Mouse (Mus musculus) heart, embryonic 15.5 days (tissue): Measurements from ENCODE around the gene Myl10. TPM values are rescaled to one million over a fixed set of nuclear protein-coding genes. Genes with fewer than 3 reads are reported as not detected.
A peak's percentile ranks its signal among the peaks of the same experiment; 100 is the strongest.
"Not testable (repeated sequence)": the region's sequence is repeated elsewhere in the genome, so short reads cannot be mapped to it uniquely, and the experiment has no call there.

ENCODE experiments used
- ATAC-seq: fragments of 200-750 bp; cut with Nextera tagmentation; replicated peaks from 2 replicates; pipeline ENCODE4 v1.8.0; 2017; ENCODE audit warnings: low read depth, moderate TSS enrichment; ENCODE audit not compliant: insufficient number of reproducible peaks, insufficient read depth, low FRiP score
- H3K27ac ChIP-seq: fragments of 300-500 bp; sonication (generic); 2 replicates; pipeline ENCODE4 v1.5.1; 2015; ENCODE audit warnings: mild to moderate bottlenecking, inconsistent platforms
- H3K27me3 ChIP-seq: fragments of 300-500 bp; sonication (generic); 2 replicates; pipeline ENCODE4 v1.6.1; 2015; ENCODE audit warnings: inconsistent platforms
- H3K36me3 ChIP-seq: fragments of 300-500 bp; sonication (generic); 2 replicates; pipeline ENCODE4 v1.6.1; 2015; ENCODE audit warnings: mild to moderate bottlenecking, inconsistent platforms
- H3K4me1 ChIP-seq: fragments of 300-500 bp; sonication (generic); replicated peaks from 2 replicates; pipeline ENCODE4 v1.6.1; 2015; ENCODE audit warnings: inconsistent platforms
- H3K4me2 ChIP-seq: fragments of 300-500 bp; sonication (generic); 2 replicates; pipeline ENCODE4 v1.6.1; 2015; ENCODE audit warnings: inconsistent platforms, mild to moderate bottlenecking, moderate library complexity
- H3K4me3 ChIP-seq: fragments of 300-500 bp; sonication (generic); 2 replicates; pipeline ENCODE4 v1.5.1; 2015; ENCODE audit warnings: mild to moderate bottlenecking, inconsistent platforms
- H3K9ac ChIP-seq: fragments of 300-500 bp; sonication (generic); 2 replicates; pipeline ENCODE4 v1.6.1; 2015; ENCODE audit warnings: mild to moderate bottlenecking, inconsistent platforms
- H3K9me3 ChIP-seq: fragments of 300-500 bp; sonication (generic); replicated peaks from 2 replicates; pipeline ENCODE4 v1.6.1; 2016; ENCODE audit warnings: inconsistent platforms
- WGBS: fragments of 180-500 bp; shearing (Covaris S2); methylation state at CpG from one replicate; pipeline ENCODE4 v1.1.7; 2015; ENCODE audit warnings: mixed read lengths; 5-methylcytosine and 5-hydroxymethylcytosine counted together
- polyA plus RNA-seq: library from polyadenylated mRNA; unstranded; fragments of >200 nt; fragmentation: Nextera tagmentation; extraction: Ambion mirVana; gene quantifications from 2 replicates; pipeline ENCODE4 v1.2.1, GENCODE M21; 2015

Gene Myl10
- polyA plus RNA-seq, 1 experiment from 2014 or later: 0.28 TPM

- Histone ChIP-seq H3K4me3 (no peak overlapping the region), H3K4me2 (no peak overlapping the region), H3K9me3 (no peaks in the 10 kb centered on the region), H3K27ac (no peak overlapping the region), H3K9ac (no peak overlapping the region), H3K27me3 (no peaks in the 10 kb centered on the region), H3K36me3 (no peaks in the 10 kb centered on the region), H3K4me1 (no peaks in the 10 kb centered on the region)
- ATAC-seq: no peak
- 95% methylated on average over 3 of the region's 3 CpGs for WGBS
These were observed 12.6 kb downstream of the Myl10 start for GRCm38 (mm10) chr5:136705532-136705931.

- ATAC-seq: no peak
- WGBS: 3% methylated on average over 9 of the region's 9 CpGs
- no peaks in the 10 kb centered on the region for H3K36me3 ChIP-seq
These were observed 13.9 kb downstream of the Myl10 start for GRCm38 (mm10) chr5:136706803-136707202.

GRCm38 (mm10) chr5:136708116-136708515, 15.2 kb downstream of the Myl10 start:
- H3K4me1 ChIP-seq: no peaks in the 10 kb centered on the region
- no peak overlapping the region for H3K4me3 ChIP-seq
- 67% methylated on average over 12 of the region's 12 CpGs for WGBS
- no peaks in the 10 kb centered on the region for H3K36me3 ChIP-seq
- H3K27me3 ChIP-seq: no peaks in the 10 kb centered on the region
- no peaks in the 10 kb centered on the region for H3K9me3 ChIP-seq
- H3K4me2 ChIP-seq: no peak overlapping the region
- no peak overlapping the region for H3K27ac ChIP-seq
- ATAC-seq: no peak
- H3K9ac ChIP-seq: no peak overlapping the region

More at GRCm38 (mm10) chr5:136706803-136707202, 13.9 kb downstream of the Myl10 start:
- no peaks in the 10 kb centered on the region for H3K9me3 ChIP-seq
- H3K27ac ChIP-seq: no peak overlapping the region
- H3K4me2 ChIP-seq: no peak overlapping the region
- no peak overlapping the region for H3K4me3 ChIP-seq
- H3K27me3 ChIP-seq: no peaks in the 10 kb centered on the region
- no peaks in the 10 kb centered on the region for H3K4me1 ChIP-seq
- H3K9ac ChIP-seq: no peak overlapping the region

- WGBS: 29% methylated on average over 4 of the region's 4 CpGs
- Histone ChIP-seq H3K9me3 (no peaks in the 10 kb centered on the region), H3K4me1 (peaks cover 6% of the 10 kb centered on the region), H3K9ac (no peak overlapping the region), H3K4me3 (no peak overlapping the region), H3K36me3 (no peaks in the 10 kb centered on the region), H3K27me3 (peaks cover 13% of the 10 kb centered on the region), H3K4me2 (no peak overlapping the region), H3K27ac (no peak overlapping the region)
- ATAC-seq: no peak
These were observed 17.8 kb downstream of the Myl10 start for GRCm38 (mm10) chr5:136710742-136711141.

- ATAC-seq: 0 out of 2 replicates have a peak, but pooled peaks have one; percentile 24
- Histone ChIP-seq H3K4me1 (peaks cover 6% of the 10 kb centered on the region), H3K9ac (no peak overlapping the region), H3K27ac (no peak overlapping the region), H3K4me3 (peak overlapping the region; percentile 21), H3K9me3 (no peaks in the 10 kb centered on the region), H3K4me2 (peak overlapping the region; percentile 51), H3K27me3 (peaks cover 22% of the 10 kb centered on the region), H3K36me3 (no peaks in the 10 kb centered on the region)
- 30% methylated on average over 32 of the region's 32 CpGs for WGBS
These were observed 21.4 kb downstream of the Myl10 start for GRCm38 (mm10) chr5:136714232-136714875.

GRCm38 (mm10) chr5:136714879-136715278, 21.9 kb downstream of the Myl10 start:
- Histone ChIP-seq H3K4me1 (peaks cover 6% of the 10 kb centered on the region), H3K9ac (no peak overlapping the region), H3K4me3 (peak overlapping the region; percentile 21), H3K27ac (no peak overlapping the region), H3K4me2 (peak overlapping the region; percentile 51), H3K27me3 (peaks cover 22% of the 10 kb centered on the region), H3K9me3 (no peaks in the 10 kb centered on the region), H3K36me3 (no peaks in the 10 kb centered on the region)
- ATAC-seq: no peak
- WGBS: 20% methylated on average over 11 of the region's 11 CpGs

GRCm38 (mm10) chr5:136716696-136717572, 24.0 kb downstream of the Myl10 start:
- 62% methylated on average over 10 of the region's 10 CpGs for WGBS
- Histone ChIP-seq H3K27ac (no peak overlapping the region), H3K36me3 (no peaks in the 10 kb centered on the region), H3K9ac (no peak overlapping the region), H3K4me1 (peaks cover 6% of the 10 kb centered on the region), H3K4me2 (no peak overlapping the region), H3K27me3 (peaks cover 22% of the 10 kb centered on the region), H3K9me3 (no peaks in the 10 kb centered on the region), H3K4me3 (no peak overlapping the region)
- no peak for ATAC-seq

- Histone ChIP-seq H3K27me3 (peaks cover 22% of the 10 kb centered on the region), H3K4me2 (no peak overlapping the region), H3K9me3 (no peaks in the 10 kb centered on the region), H3K4me3 (no peak overlapping the region), H3K4me1 (peaks cover 6% of the 10 kb centered on the region), H3K27ac (no peak overlapping the region), H3K36me3 (no peaks in the 10 kb centered on the region), H3K9ac (no peak overlapping the region)
- no peak for ATAC-seq
- 69% methylated on average over 2 of the region's 2 CpGs for WGBS
These were observed 24.6 kb downstream of the Myl10 start for GRCm38 (mm10) chr5:136717573-136717854.

GRCm38 (mm10) chr5:136718656-136719055, 25.7 kb downstream of the Myl10 start:
- WGBS: 55% methylated on average over 8 of the region's 8 CpGs
- Histone ChIP-seq H3K4me3 (no peak overlapping the region), H3K36me3 (no peaks in the 10 kb centered on the region), H3K27me3 (peaks cover 22% of the 10 kb centered on the region), H3K9ac (no peak overlapping the region), H3K4me2 (no peak overlapping the region), H3K9me3 (no peaks in the 10 kb centered on the region), H3K27ac (no peak overlapping the region), H3K4me1 (peaks cover 6% of the 10 kb centered on the region)
- ATAC-seq: no peak

- ATAC-seq: no peak
- Histone ChIP-seq H3K27me3 (peaks cover 3% of the 10 kb centered on the region; the same call in 1 of the 2 replicates), H3K36me3 (no peaks in the 10 kb centered on the region), H3K9me3 (no peaks in the 10 kb centered on the region), H3K4me1 (no peaks in the 10 kb centered on the region), H3K27ac (no peak overlapping the region), H3K4me2 (no peak overlapping the region), H3K4me3 (no peak overlapping the region), H3K9ac (no peak overlapping the region)
- WGBS: 68% methylated on average over 5 of the region's 5 CpGs
These were observed 28.6 kb downstream of the Myl10 start for GRCm38 (mm10) chr5:136721596-136721995.

- 79% methylated on average over 5 of the region's 5 CpGs for WGBS
These were observed 33.3 kb downstream of the Myl10 start for GRCm38 (mm10) chr5:136726271-136726670.

More at GRCm38 (mm10) chr5:136726271-136726670, 33.3 kb downstream of the Myl10 start:
- not testable (repeated sequence) for H3K9me3 ChIP-seq, H3K4me2 ChIP-seq, H3K36me3 ChIP-seq, H3K27ac ChIP-seq, H3K4me3 ChIP-seq, ATAC-seq, H3K4me1 ChIP-seq, H3K9ac ChIP-seq, H3K27me3 ChIP-seq
